Mouse (Mus musculus): ENCODE measurements at regions not wholly inside any gene's neighbourhood (a gene's known extent, or its start where the extent isn't known, plus 50 kb on each side); places are given as distances from the start of the nearest gene placed in this dataset.

GRCm38 (mm10) chr13:60269406-60269841, 92.3 kb upstream of the Gas1 start:
- no peak for ATAC-seq
- H3K27me3 ChIP-seq, result no peaks in the 10 kb centered on the region
- in situ Hi-C loops (cut with MboI; ENCODE audit: low pct_unique_long_range_greater_than_20kb), result no loop called here
- DNase-seq (ENCODE audit: low read depth, low spot score), result no peak
- CTCF ChIA-PET, result interaction anchor here (1.4 kb wide), 1 partner anchor 10 kb away, joined by 3 read pairs; no protein-coding TSS in a partner anchor
- no peak for TF ChIP-seq CTCF (IDR thresholded peaks at IDR 0.05)
- POLR2A ChIA-PET, result no interaction called here

DNA sequence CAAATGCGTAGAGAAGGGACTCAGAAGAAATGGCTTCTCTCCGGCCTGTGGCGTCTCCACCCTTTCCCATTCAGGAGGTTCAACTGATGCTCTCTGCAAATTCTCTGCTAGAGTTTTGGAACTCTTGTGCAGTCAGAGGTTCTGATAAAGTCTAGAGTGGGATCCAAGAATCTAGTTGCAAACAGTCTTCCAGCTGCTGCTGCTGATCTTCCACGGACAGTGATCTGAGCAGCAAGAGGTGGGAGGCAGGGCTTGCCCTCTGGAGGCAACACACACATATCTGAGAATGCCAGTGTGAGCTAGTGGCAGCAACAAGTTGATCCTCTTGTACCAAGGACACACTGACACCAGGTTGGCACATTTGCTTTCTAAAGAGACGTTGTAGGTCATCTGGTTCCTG, 93.4 kb upstream of the Gas1 start:
- POLR2A ChIA-PET, result no interaction called here
- DNase-seq (ENCODE audit: low read depth, low spot score) (no peak), ATAC-seq (no peak)
- no peak for TF ChIP-seq CTCF (IDR thresholded peaks at IDR 0.05)
- no peaks in the 10 kb centered on the region for H3K27me3 ChIP-seq
- CTCF ChIA-PET, result no interaction called here
- in situ Hi-C loops (cut with MboI; ENCODE audit: low pct_unique_long_range_greater_than_20kb), result no loop called here

GRCm38 (mm10) chr13:60273331-60273730, 96.2 kb upstream of the Gas1 start:
- H3K27me3 ChIP-seq, result no peaks in the 10 kb centered on the region
- no peak for ATAC-seq
- in situ Hi-C loops (cut with MboI; ENCODE audit: low pct_unique_long_range_greater_than_20kb), result no loop called here
- CTCF ChIA-PET, result no interaction called here
- DNase-seq (ENCODE audit: low read depth, low spot score), result no peak
- no peak for TF ChIP-seq CTCF (IDR thresholded peaks at IDR 0.05)
- POLR2A ChIA-PET, result interaction anchor here (1.6 kb wide), 1 partner anchor 96 kb away, joined by 4 read pairs; the partner anchor contains the start of gene Gas1

DNA sequence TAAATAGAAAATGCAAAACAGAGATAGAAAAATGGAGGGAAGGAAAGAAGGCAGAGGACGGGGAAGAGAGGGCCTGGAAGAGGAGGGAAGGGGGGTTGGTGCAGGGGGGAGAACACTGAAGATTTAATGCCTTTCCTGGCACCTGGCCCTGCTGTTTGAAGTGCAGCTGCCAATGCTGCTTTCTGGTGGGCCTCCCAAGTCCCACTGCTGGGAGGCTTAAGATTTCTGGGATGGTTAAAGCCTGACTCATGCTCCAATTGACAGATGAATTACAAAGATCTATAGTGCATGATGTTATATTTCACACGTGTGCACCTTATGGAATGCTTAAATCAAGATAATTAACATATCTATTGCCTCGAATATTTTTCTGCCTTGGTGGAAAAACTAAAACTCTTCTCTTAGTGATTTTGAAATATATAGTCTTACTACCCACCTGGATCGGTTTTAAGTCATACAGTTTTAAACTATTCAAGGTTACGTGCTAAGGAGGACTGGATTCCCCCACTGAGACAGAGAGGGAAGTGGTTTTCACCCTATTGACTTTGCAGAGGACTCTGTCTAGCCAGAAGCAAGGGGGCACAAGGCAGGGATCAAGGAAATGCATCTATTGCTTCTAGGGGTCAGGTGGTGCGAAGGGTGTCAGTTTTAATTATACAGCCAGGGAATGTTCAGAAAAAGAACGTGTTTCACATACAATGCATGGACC, 105.5 kb upstream of the Gas1 start:
- POLR2A ChIA-PET, result no interaction called here
- TF ChIP-seq CTCF (IDR thresholded peaks at IDR 0.05), result no peak
- in situ Hi-C loops (cut with MboI; ENCODE audit: low pct_unique_long_range_greater_than_20kb), result no loop called here
- H3K27me3 ChIP-seq, result no peaks in the 10 kb centered on the region
- ATAC-seq (no peak), DNase-seq (ENCODE audit: low read depth, low spot score) (no peak)
- CTCF ChIA-PET, result no interaction called here

DNA sequence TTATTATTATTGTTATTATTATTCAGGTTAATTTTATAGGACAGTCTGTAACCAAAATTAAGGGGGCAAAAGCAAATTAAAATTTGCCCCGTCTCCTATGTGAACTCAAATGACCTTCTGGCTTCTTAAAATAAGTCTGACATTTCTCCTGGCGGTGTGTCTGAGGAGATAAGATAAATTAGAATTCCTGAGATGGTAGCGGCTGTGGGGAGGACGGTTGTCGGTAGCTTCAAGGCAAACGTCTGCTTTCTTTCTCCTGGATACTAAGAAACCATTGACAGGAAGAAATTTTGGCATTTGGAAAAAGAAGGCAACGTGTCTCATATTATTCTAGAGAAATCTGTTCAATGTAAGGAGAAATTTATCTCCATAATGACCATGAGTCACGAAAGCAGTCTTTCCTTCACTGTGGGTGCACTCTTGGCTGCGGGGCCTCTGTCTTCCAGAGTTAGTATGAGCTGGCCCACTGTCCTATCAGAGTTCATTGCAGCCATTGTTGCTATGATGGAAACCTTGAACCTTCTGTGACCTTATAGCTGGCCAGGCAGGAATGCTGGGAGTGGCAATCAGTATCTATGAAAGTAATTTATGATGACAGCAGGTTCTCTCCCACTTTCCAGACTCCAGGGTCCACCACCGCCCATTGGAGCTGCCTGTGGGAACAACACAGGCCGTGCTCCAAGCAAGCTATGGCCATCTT, 109.5 kb upstream of the Gas1 start:
- TF ChIP-seq CTCF (IDR thresholded peaks at IDR 0.05), result no peak
- no peaks in the 10 kb centered on the region for H3K27me3 ChIP-seq
- ChIA-PET POLR2A (no interaction called here), CTCF (interaction anchor here (1.0 to 1.6 kb wide), 3 partner anchors 8 to 108 kb away, joined by 3 to 4 read pairs (median 3); no protein-coding TSS in a partner anchor)
- DNase-seq (ENCODE audit: low read depth, low spot score), result no peak
- ATAC-seq, result no peak
- in situ Hi-C loops (cut with MboI; ENCODE audit: low pct_unique_long_range_greater_than_20kb), result no loop called here

- DNase-seq (ENCODE audit: low read depth, low spot score), result no peak
- ATAC-seq, result no peak
- no peaks in the 10 kb centered on the region for H3K27me3 ChIP-seq
- in situ Hi-C loops (cut with MboI; ENCODE audit: low pct_unique_long_range_greater_than_20kb), result loop anchor here (10.0 kb wide), 2 partner anchors 165 to 405 kb away; no protein-coding TSS in a partner anchor
- no peak for TF ChIP-seq CTCF (IDR thresholded peaks at IDR 0.05)
- ChIA-PET POLR2A (no interaction called here), CTCF (interaction anchor here (1.6 kb wide), 1 partner anchor 18 kb away, joined by 4 read pairs; no protein-coding TSS in a partner anchor)
Measured at GRCm38 (mm10) chr13:60289650-60290049, 112.5 kb upstream of the Gas1 start.

DNA sequence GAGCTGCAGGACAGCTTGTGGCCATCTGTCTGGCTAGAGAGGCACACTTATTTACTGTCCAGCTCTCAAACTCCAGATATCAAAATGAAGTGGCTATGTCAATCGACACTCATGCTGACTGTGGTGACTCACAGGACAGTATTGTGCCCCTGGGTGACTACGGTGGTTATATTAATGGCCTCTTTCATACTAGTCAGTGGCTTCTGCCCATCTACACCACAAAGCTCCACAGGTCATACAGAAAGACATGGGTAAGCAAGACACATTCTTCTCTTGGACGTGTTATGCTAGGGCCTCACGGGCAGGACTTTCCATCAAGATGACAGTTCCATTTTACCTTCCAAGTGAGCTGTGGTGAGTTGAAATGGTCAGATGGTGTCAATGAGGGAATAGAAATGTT, 113.7 kb upstream of the Gas1 start:
- H3K27me3 ChIP-seq, result no peaks in the 10 kb centered on the region
- TF ChIP-seq CTCF (IDR thresholded peaks at IDR 0.05), result no peak
- in situ Hi-C loops (cut with MboI; ENCODE audit: low pct_unique_long_range_greater_than_20kb), result loop anchor here (10.0 kb wide), 2 partner anchors 164 to 406 kb away; no protein-coding TSS in a partner anchor
- ChIA-PET POLR2A (interaction anchor here (0.7 kb wide), 1 partner anchor 112 kb away, joined by 3 read pairs; no protein-coding TSS in a partner anchor), CTCF (interaction anchor here (1.2 kb wide), 1 partner anchor 9 kb away, joined by 4 read pairs; no protein-coding TSS in a partner anchor)
- ATAC-seq (no peak), DNase-seq (ENCODE audit: low read depth, low spot score) (no peak)

GRCm38 (mm10) chr13:60291344-60291743, 114.2 kb upstream of the Gas1 start:
- no peak for TF ChIP-seq CTCF (IDR thresholded peaks at IDR 0.05)
- in situ Hi-C loops (cut with MboI; ENCODE audit: low pct_unique_long_range_greater_than_20kb), result loop anchor here (10.0 kb wide), 2 partner anchors 163 to 407 kb away; no protein-coding TSS in a partner anchor
- ATAC-seq (no peak), DNase-seq (ENCODE audit: low read depth, low spot score) (no peak)
- ChIA-PET POLR2A (no interaction called here), CTCF (no interaction called here)
- H3K27me3 ChIP-seq, result no peaks in the 10 kb centered on the region

DNA sequence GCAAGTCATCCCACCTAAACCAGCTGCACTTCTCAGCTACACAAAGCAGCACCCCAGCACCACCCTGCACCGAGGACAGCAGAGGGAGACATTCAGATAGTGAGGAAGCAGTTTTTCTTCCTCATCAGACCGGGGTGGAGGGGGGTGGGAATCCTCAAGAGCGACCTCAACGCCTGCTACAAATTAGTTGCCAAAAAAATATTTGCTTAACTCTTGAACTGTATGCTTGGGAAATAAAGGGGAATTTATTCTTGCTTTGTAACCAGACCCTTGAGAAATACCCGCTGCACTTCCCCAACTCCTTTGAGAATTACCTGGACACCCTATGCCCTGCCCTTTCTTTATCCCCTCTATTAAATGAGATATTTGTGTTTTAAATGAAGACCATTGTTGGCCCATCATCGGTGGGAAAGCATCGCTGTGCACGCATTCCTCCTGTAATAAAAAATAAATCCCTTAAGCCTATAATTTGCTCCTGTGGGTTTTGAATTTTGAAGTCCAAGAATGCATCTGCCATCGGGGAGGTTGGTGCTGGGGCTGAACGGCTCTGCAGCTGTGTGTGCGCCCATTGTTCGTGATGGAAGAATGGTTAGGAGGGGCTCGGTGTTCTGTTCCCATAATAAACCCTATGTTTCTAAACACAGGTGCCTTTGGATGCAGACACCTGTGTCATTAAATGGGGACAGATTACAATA, 119.2 kb upstream of the Gas1 start:
- H3K27me3 ChIP-seq, result no peaks in the 10 kb centered on the region
- in situ Hi-C loops (cut with MboI; ENCODE audit: low pct_unique_long_range_greater_than_20kb), result loop anchor here (10.0 kb wide), 2 partner anchors 158 to 412 kb away; no protein-coding TSS in a partner anchor
- ChIA-PET CTCF (interaction anchor here (1.0 kb wide), 1 partner anchor 117 kb away, joined by 3 read pairs; no protein-coding TSS in a partner anchor), POLR2A (no interaction called here)
- DNase-seq (ENCODE audit: low read depth, low spot score) (peak; percentile 65), ATAC-seq (peak; percentile 69)
- peak; percentile 57 for TF ChIP-seq CTCF (IDR thresholded peaks at IDR 0.05)

- ATAC-seq (no peak), DNase-seq (ENCODE audit: low read depth, low spot score) (no peak)
- in situ Hi-C loops (cut with MboI; ENCODE audit: low pct_unique_long_range_greater_than_20kb), result loop anchor here (10.0 kb wide), 2 partner anchors 158 to 412 kb away; no protein-coding TSS in a partner anchor
- POLR2A ChIA-PET, result interaction anchor here (0.6 kb wide), 1 partner anchor 136 kb away, joined by 3 read pairs; no protein-coding TSS in a partner anchor
- no peak for TF ChIP-seq CTCF (IDR thresholded peaks at IDR 0.05)
- CTCF ChIA-PET, result interaction anchor here (1.0 kb wide), 1 partner anchor 118 kb away, joined by 3 read pairs; no protein-coding TSS in a partner anchor
- no peaks in the 10 kb centered on the region for H3K27me3 ChIP-seq
Measured at GRCm38 (mm10) chr13:60296896-60297275, 119.7 kb upstream of the Gas1 start.
